Mouse (Mus musculus) embryo, embryonic 11 days (tissue): ENCODE data around the gene Gm3486.
"Not testable (repeated sequence)": the region's sequence is repeated elsewhere in the genome, so short reads cannot be mapped to it uniquely, and the experiment has no call there.

ENCODE experiments used
- DNase-seq: peaks from one replicate; pipeline ENCODE4 v3.0.0-alpha.2; 2015

Gene Gm3486

GRCm38 (mm10) chr14:41489385-41489784, at the start of gene Gm3486:
TSS of gene Gm3486 (minus strand) at chr14:41489485.
- not testable (repeated sequence) for DNase-seq

- not testable (repeated sequence) for DNase-seq
Observed at GRCm38 (mm10) chr14:41524695-41525094, 35.4 kb upstream of the Gm3486 start.

- not testable (repeated sequence) for DNase-seq
Observed at GRCm38 (mm10) chr14:41520683-41521082, 31.4 kb upstream of the Gm3486 start.

- DNase-seq = not testable (repeated sequence)
Observed at GRCm38 (mm10) chr14:41453418-41453817, 35.9 kb downstream of the Gm3486 start, which contains the start of gene Gm7954. TSS of gene Gm7954 (minus strand) at chr14:41453518.
